Mouse (Mus musculus) lung, postnatal 10 days (tissue): ENCODE results near the gene Uroc1.

Experiments used
- DNase-seq: peaks from one replicate; pipeline ENCODE4 v3.0.0; 2021

Uroc1 gene

GRCm38 (mm10) chr6:90332561-90333425, at the start of gene Uroc1:
Gene Uroc1 (plus strand): TSS chr6:90333284.
- DNase-seq: no peak

DNA sequence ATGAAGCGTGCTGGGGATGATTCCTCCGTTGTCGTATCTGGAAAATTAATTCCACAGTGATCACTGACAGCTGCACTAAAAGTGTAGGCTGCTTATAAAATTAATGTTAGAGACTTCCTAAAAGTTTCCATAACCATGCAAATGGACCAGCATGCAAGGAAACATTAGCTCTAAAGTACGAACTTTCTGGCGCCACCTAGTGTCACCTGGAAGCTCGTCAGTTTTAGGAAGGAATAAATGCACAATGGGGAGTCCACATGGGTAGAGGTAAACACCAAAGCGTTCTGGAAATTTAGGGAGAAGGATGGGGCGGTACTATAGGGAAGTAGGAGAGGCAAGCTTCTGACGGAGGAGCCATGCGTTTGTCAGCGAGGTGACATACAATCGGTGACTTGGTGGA, 44.8 kb upstream of the Uroc1 start:
- DNase-seq: peak; percentile 16

DNA sequence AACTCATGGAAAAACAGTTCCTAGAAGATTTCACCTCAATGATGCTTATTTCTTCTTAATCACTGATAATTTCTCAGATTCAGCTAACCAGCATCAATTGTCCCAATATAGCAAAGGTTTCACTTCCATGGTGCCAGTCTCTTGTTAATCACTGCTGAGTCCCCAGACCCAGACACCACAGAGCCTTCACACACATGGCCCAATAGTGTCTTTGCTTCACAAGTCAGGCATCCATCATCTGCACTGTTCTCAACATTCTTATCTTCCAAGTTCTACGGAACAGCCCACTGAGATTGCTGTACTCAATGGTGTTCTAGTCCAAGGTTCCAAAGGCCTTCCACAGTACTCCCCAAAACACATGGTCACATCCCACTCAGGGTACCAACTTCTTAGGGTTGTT, 32.2 kb upstream of the Uroc1 start, which contains the start of gene BC048671:
TSS of gene BC048671 (plus strand) at position 301 of the 400 bp plus-strand sequence.
- no peak for DNase-seq

- no peak for DNase-seq
These were observed 26.6 kb upstream of the Uroc1 start for GRCm38 (mm10) chr6:90306315-90306975.

GRCm38 (mm10) chr6:90308839-90309778, 24.0 kb upstream of the Uroc1 start:
- DNase-seq: no peak

GRCm38 (mm10) chr6:90315961-90316360, 17.1 kb upstream of the Uroc1 start:
- no peak for DNase-seq

GRCm38 (mm10) chr6:90317510-90318258, 15.4 kb upstream of the Uroc1 start:
- no peak for DNase-seq

GRCm38 (mm10) chr6:90319019-90319418, 14.1 kb upstream of the Uroc1 start:
- no peak for DNase-seq

- no peak for DNase-seq
These were observed 13.5 kb upstream of the Uroc1 start for GRCm38 (mm10) chr6:90319475-90320191.

DNA sequence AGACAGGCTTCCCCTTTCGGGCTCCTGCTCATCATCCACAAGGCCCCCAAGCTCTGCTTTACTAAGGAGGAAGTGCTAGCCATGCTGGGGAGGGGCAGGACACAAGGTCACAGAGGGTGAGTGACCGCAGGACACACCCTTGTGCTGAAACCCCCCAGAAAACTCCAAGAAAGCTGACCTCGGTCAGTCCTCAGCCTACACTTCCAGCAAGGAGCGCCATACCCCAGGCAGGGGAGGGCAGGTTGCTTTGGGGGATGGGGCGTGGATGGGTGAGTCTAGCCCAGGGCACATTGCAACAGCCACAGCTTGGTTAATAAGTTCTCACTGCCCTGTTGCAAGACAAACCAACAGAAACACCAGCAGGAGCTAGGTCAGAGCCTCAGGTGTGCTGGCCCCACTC, 12.7 kb upstream of the Uroc1 start:
- DNase-seq: no peak

- DNase-seq: no peak
These were observed 11.3 kb upstream of the Uroc1 start for GRCm38 (mm10) chr6:90321811-90322210.

GRCm38 (mm10) chr6:90324026-90324425, 9.1 kb upstream of the Uroc1 start:
- no peak for DNase-seq

- DNase-seq: no peak
These were observed 8.6 kb upstream of the Uroc1 start for GRCm38 (mm10) chr6:90324463-90324862.

DNA sequence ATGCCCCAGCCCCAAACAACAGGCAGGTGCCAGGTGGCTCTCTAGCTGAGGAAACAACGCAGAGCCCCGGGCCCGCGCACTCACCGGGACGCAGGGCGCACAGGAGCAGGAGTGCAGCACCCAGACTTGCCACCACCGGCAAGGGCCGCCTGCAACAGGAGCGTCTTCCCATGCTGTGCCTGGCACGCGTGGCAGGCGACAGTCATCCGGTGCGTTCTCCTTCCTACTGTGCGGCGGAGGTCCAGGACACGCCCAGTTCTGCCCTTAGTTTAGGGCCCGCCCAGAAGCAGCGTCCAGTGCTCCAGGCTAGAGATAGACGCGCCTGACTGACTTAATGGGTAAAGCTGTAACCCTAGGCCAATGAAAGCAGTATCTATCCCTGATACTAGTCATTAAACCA, 8.1 kb upstream of the Uroc1 start, which contains the start of gene Chst13:
TSS of gene Chst13 (minus strand) at position 195 of the 400 bp plus-strand sequence.
- peak; percentile 50 for DNase-seq

- DNase-seq: peak; percentile 23
These were observed 5.4 kb upstream of the Uroc1 start for GRCm38 (mm10) chr6:90327670-90328069.

- DNase-seq: peak; percentile 47
These were observed 3.1 kb upstream of the Uroc1 start for GRCm38 (mm10) chr6:90329953-90330352.

- no peak for DNase-seq
These were observed 1.2 kb downstream of the Uroc1 start for GRCm38 (mm10) chr6:90334244-90334643.

- DNase-seq: no peak
These were observed 9.3 kb downstream of the Uroc1 start for GRCm38 (mm10) chr6:90342343-90342742.

DNA sequence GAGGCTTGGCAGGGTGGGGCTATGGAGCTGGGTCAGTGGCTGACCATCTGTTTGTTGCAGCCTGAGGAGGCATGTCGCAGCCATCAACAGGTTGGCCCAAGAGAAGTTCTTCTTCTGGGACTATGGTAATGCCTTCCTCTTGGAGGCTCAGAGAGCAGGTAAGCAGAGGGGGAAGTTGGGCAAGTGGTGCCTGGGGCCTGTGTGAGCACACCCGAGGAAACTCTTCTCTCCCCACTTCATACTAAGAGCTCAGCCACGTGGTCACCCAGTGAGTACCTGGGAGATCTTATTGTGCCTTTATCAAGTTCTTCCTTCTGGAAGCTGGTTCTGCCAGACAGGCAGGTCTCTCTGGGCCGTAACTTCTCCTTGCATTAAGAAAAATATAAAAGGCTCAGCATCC, 14.1 kb downstream of the Uroc1 start:
- DNase-seq: no peak

GRCm38 (mm10) chr6:90348500-90348899, 15.4 kb downstream of the Uroc1 start:
- no peak for DNase-seq

DNA sequence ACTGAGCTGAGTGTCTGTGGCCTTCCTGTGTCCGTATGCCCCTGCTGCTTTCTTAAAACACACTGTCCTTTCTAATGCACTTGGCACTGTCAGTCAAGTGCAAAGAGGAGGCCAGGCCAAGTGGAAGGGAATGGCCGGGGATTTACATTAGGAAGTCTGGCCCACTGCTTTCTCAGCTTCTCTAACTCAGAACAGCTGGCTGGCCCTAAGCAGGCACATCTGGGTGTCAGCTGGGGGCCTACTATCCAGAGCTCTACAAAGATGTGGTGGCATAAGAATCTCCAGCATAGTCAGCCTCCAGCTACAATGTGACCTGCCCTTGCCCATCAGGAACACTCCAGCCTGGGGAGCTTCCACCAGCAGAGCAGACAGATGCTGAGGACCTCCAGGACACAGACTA, 16.9 kb downstream of the Uroc1 start:
- no peak for DNase-seq
